Mouse (Mus musculus) thymus, postnatal 10 days (tissue): ENCODE data around the gene Psmd3.

Experiments used
- DNase-seq, 2 experiments: peaks; one replicate each; pipeline ENCODE4 v3.0.0; 2021; ENCODE audit warnings: low spot score in 2 of 2

Psmd3 gene

DNA sequence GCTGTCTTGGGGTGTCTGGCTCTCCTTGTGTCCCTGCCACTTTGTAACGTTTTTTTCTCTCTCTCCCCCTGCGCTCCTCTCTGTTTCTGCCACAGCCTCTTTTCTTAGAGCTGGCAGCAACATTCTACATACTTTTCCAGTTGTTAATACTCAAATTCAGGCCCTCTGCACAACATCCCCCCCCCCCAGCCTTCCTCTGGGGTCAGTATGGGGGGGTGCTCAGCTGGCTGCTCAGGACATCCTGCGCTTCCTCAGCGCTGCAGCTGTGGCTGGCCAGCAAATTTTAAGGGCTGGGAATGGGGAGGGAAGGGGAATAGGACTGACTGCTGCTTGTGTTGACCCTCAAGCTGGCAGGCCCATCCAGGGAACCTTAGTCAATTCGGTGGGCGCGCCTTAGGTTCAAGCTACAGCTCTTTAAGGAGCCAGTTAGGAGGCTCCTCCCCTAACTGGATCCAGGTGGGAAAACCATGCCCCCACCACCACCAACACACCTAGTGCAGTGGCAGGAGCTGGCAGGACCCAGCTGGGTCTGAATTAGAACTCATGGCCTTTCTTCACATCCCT lies 62.2 kb downstream of the Psmd3 start:
- DNase-seq = no peak
